Mouse (Mus musculus): ENCODE measurements around the gene Tango6. TPM values are rescaled to one million over a fixed set of nuclear protein-coding genes. Genes with fewer than 3 reads are reported as not detected.

The Tango6 gene
- polyA plus RNA-seq, 1 experiment from 2014 or later = 7.1 TPM

- ATAC-seq (ENCODE audit: insufficient number of reproducible peaks, insufficient read depth, low FRiP score, low read depth) = no peak
- H3K4me1 ChIP-seq (ENCODE audit: control insufficient read depth in 2 of 2, insufficient read depth in 2 of 2, low read length in 2 of 2) = peaks cover 7 to 14% of the 10 kb centered on the region in 2 experiments; a peak in 3 of 4 replicates
- 76% methylated on average over 4 of the region's 4 CpGs for WGBS
These were observed 129.7 kb downstream of the Tango6 start for GRCm38 (mm10) chr8:106812560-106812959.

GRCm38 (mm10) chr8:106816431-106817170 is 133.7 kb downstream of the Tango6 start:
- Histone ChIP-seq H3K9ac (ENCODE audit: low read length) (no peak overlapping the region), H3K9me3 (ENCODE audit: control insufficient read depth, low read length) (no peaks in the 10 kb centered on the region), H3K27me3 (ENCODE audit: control insufficient read depth, insufficient read depth, low read length) (no peaks in the 10 kb centered on the region), H3K36me3 (ENCODE audit: control insufficient read depth, insufficient read depth, low read length) (peaks cover 10% of the 10 kb centered on the region; the same call in 1 of the 2 replicates), H3K4me2 (ENCODE audit: low read length) (no peak overlapping the region), H3K4me1 (ENCODE audit: control insufficient read depth in 2 of 2, insufficient read depth in 2 of 2, low read length in 2 of 2) (peaks cover 10 to 13% of the 10 kb centered on the region in 2 experiments; a peak in 3 of 4 replicates), H3K4me3 (ENCODE audit: control insufficient read depth in 1 of 2, insufficient read depth in 1 of 2, low read depth in 1 of 2, low read length in 2 of 2) (no peak overlapping the region), H3K27ac (replicated peaks in 1 of 2; ENCODE audit: control insufficient read depth in 1 of 2, insufficient read depth in 1 of 2, low read depth in 2 of 2, low read length in 2 of 2) (no peak overlapping the region)
- WGBS = 73% methylated on average over 9 of the region's 9 CpGs
- ATAC-seq (ENCODE audit: insufficient number of reproducible peaks, insufficient read depth, low FRiP score, low read depth) = no peak

More at GRCm38 (mm10) chr8:106812560-106812959, 129.7 kb downstream of the Tango6 start:
- Histone ChIP-seq H3K36me3 (ENCODE audit: control insufficient read depth, insufficient read depth, low read length) (no peaks in the 10 kb centered on the region), H3K4me3 (ENCODE audit: control insufficient read depth in 1 of 2, insufficient read depth in 1 of 2, low read depth in 1 of 2, low read length in 2 of 2) (no peak overlapping the region), H3K9ac (ENCODE audit: low read length) (no peak overlapping the region), H3K27ac (replicated peaks in 1 of 2; ENCODE audit: control insufficient read depth in 1 of 2, insufficient read depth in 1 of 2, low read depth in 2 of 2, low read length in 2 of 2) (no peak overlapping the region), H3K4me2 (ENCODE audit: low read length) (no peak overlapping the region), H3K27me3 (ENCODE audit: control insufficient read depth, insufficient read depth, low read length) (no peaks in the 10 kb centered on the region), H3K9me3 (ENCODE audit: control insufficient read depth, low read length) (no peaks in the 10 kb centered on the region)

DNA sequence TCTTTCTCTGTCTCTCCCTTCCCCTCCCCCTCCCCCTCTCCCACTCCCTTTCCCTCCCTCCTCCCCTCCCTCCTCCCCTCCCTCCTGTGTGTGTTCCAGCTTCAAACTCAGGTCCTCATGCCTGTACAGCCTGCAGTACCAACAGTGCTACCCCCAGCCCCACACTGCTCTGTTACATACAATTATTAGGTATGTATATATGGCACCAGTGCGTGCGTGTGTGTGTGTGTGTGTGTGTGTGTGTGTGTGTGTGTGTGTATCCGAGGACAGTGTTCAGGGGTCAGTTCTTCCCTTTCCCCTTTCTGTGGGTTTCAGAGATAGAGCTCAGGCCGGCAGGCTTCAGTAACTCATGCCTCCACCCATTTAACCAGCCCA is 134.3 kb downstream of the Tango6 start:
- H3K36me3 ChIP-seq (ENCODE audit: control insufficient read depth, insufficient read depth, low read length) = peaks cover 10% of the 10 kb centered on the region; the same call in 1 of the 2 replicates
- H3K27me3 ChIP-seq (ENCODE audit: control insufficient read depth, insufficient read depth, low read length) = no peaks in the 10 kb centered on the region
- H3K9ac ChIP-seq (ENCODE audit: low read length) = no peak overlapping the region
- no peak overlapping the region for H3K4me2 ChIP-seq (ENCODE audit: low read length)
- ATAC-seq (ENCODE audit: insufficient number of reproducible peaks, insufficient read depth, low FRiP score, low read depth) = no peak
- peaks cover 6 to 13% of the 10 kb centered on the region in 2 experiments; a peak in 3 of 4 replicates for H3K4me1 ChIP-seq (ENCODE audit: control insufficient read depth in 2 of 2, insufficient read depth in 2 of 2, low read length in 2 of 2)
- H3K9me3 ChIP-seq (ENCODE audit: control insufficient read depth, low read length) = no peaks in the 10 kb centered on the region
- 70% methylated on average over 4 of the region's 4 CpGs for WGBS
- no peak overlapping the region for H3K27ac ChIP-seq (replicated peaks in 1 of 2; ENCODE audit: control insufficient read depth in 1 of 2, insufficient read depth in 1 of 2, low read depth in 2 of 2, low read length in 2 of 2)
- H3K4me3 ChIP-seq (ENCODE audit: control insufficient read depth in 1 of 2, insufficient read depth in 1 of 2, low read depth in 1 of 2, low read length in 2 of 2) = no peak overlapping the region

DNA sequence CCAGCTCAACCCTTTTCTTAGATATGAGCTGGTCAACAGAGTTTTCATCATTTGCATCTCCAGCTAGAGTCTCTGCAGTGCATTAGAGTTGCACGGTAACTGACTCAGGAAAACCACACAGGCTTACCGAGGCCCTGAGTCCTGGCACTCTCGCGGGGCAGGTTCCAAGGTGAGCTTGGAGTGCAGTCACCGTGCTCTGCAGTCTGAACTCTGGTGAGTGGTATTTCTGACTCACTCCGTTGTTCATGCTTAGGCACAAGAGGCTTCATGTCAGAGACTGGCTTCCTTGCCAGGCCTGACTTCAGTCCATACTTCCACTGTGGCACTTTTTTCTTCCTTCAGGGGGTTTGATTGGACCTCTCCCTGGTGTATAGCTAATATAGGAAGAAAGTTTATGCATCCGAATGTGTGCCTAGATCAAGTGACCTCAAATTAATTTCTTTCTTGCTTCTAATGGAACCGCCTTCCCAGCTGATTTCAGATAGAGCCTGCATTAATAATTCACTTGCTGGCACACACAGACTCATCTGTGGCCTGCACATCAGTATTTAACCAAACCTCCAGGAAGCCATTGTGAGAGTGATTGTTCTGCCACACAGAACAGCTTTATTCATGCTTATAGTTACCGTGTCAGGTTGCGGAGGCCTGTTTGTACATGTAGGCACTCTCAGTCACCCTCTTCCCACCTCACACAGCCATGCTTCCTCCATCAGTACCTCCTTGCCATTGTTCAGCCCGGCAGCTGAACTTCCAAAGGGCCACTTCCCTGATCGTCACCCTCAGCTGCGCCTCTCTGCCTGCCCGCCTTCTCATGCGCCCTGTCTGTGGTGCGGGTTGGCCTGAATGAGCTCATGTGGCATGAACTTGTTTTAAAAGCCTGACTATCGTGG is 136.0 kb downstream of the Tango6 start:
- Histone ChIP-seq H3K4me2 (ENCODE audit: low read length) (no peak overlapping the region), H3K36me3 (ENCODE audit: control insufficient read depth, insufficient read depth, low read length) (peaks cover 10% of the 10 kb centered on the region; the same call in 1 of the 2 replicates), H3K9ac (ENCODE audit: low read length) (no peak overlapping the region), H3K27ac (replicated peaks in 1 of 2; ENCODE audit: control insufficient read depth in 1 of 2, insufficient read depth in 1 of 2, low read depth in 2 of 2, low read length in 2 of 2) (no peak overlapping the region), H3K27me3 (ENCODE audit: control insufficient read depth, insufficient read depth, low read length) (no peaks in the 10 kb centered on the region), H3K4me1 (ENCODE audit: control insufficient read depth in 2 of 2, insufficient read depth in 2 of 2, low read length in 2 of 2) (peaks cover 4 to 13% of the 10 kb centered on the region in 2 experiments; a peak in 3 of 4 replicates), H3K4me3 (ENCODE audit: control insufficient read depth in 1 of 2, insufficient read depth in 1 of 2, low read depth in 1 of 2, low read length in 2 of 2) (no peak overlapping the region), H3K9me3 (ENCODE audit: control insufficient read depth, low read length) (no peaks in the 10 kb centered on the region)
- 83% methylated on average over 17 of the region's 17 CpGs for WGBS
- no peak for ATAC-seq (ENCODE audit: insufficient number of reproducible peaks, insufficient read depth, low FRiP score, low read depth)

DNA sequence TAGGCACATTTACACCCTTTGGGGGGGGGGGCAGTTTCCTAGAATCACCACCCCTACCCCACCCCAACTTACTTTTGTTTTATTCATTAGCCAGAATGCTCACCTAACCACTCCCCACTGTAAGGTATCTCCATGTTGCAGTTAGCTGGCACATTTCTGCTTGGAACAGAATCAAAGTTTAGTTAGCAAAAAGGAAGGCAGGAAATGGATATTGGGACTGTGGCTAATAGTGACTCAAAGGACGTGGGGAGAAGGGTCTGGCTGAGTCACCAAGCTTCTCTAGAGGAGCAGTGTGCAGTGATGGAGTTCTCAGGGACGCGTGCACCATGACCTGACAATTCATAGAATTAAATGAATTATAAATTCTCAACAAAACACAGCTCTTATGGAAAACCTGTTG is 136.7 kb downstream of the Tango6 start:
- ATAC-seq (ENCODE audit: insufficient number of reproducible peaks, insufficient read depth, low FRiP score, low read depth) = no peak
- Histone ChIP-seq H3K9ac (ENCODE audit: low read length) (no peak overlapping the region), H3K27me3 (ENCODE audit: control insufficient read depth, insufficient read depth, low read length) (no peaks in the 10 kb centered on the region), H3K4me1 (ENCODE audit: control insufficient read depth in 2 of 2, insufficient read depth in 2 of 2, low read length in 2 of 2) (peaks cover 4 to 13% of the 10 kb centered on the region in 2 experiments; a peak in 3 of 4 replicates), H3K4me3 (ENCODE audit: control insufficient read depth in 1 of 2, insufficient read depth in 1 of 2, low read depth in 1 of 2, low read length in 2 of 2) (no peak overlapping the region), H3K27ac (replicated peaks in 1 of 2; ENCODE audit: control insufficient read depth in 1 of 2, insufficient read depth in 1 of 2, low read depth in 2 of 2, low read length in 2 of 2) (no peak overlapping the region), H3K36me3 (ENCODE audit: control insufficient read depth, insufficient read depth, low read length) (peaks cover 10% of the 10 kb centered on the region; the same call in 1 of the 2 replicates), H3K4me2 (ENCODE audit: low read length) (no peak overlapping the region), H3K9me3 (ENCODE audit: control insufficient read depth, low read length) (no peaks in the 10 kb centered on the region)
- 75% methylated on average over 3 of the region's 3 CpGs for WGBS

DNA sequence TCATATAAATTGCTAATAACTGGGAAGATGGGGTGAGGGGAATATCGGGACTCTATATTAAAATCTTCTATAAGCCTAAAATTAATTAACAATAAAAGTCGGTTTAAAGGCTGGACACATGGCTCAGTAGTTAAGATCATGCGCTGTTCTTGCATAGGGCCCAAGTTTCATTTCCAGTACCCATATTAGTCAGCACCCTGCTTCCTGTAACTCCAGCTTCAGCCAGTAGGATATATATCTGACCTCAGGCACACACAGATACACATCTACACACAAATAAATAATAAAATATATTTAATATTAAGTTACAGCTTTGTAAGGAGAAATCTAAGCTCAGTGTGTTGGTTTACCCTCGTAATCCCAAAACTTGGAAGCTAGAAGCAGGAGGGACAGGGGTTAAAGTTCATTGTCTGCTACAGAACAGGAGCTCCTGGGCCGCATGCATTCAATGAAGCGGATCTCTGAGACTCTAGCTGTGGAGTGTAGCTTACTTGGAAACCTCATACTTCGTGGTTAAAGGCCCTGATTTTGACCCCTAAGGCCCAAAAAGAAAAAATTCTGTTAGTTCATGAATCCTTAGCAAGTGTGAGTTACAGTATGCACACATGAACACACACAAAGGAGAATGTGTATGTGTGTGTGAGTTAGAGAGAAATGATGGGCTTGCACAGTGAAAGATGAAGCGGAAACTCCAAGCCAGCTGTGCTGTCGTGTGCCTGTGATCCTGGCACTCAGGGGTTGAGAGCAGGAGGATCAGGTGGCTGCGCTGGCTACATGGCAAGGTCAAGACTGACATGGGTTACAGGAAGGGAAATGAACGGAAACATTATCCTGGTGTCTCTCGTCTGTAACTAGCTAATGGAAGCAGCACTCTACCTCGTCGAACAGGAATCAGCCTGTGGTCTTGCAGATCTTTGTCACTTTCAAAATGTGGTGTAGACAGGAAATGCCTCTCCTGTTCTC is 138.0 kb downstream of the Tango6 start:
- H3K4me1 ChIP-seq (ENCODE audit: control insufficient read depth in 2 of 2, insufficient read depth in 2 of 2, low read length in 2 of 2) = peaks cover 3 to 11% of the 10 kb centered on the region in 2 experiments; a peak in 3 of 4 replicates
- H3K9ac ChIP-seq (ENCODE audit: low read length) = no peak overlapping the region
- H3K9me3 ChIP-seq (ENCODE audit: control insufficient read depth, low read length) = no peaks in the 10 kb centered on the region
- 70% methylated on average over 14 of the region's 14 CpGs for WGBS
- H3K27me3 ChIP-seq (ENCODE audit: control insufficient read depth, insufficient read depth, low read length) = no peaks in the 10 kb centered on the region
- peaks cover 10% of the 10 kb centered on the region; the same call in 1 of the 2 replicates for H3K36me3 ChIP-seq (ENCODE audit: control insufficient read depth, insufficient read depth, low read length)
- no peak overlapping the region for H3K4me3 ChIP-seq (ENCODE audit: control insufficient read depth in 1 of 2, insufficient read depth in 1 of 2, low read depth in 1 of 2, low read length in 2 of 2)
- no peak overlapping the region for H3K27ac ChIP-seq (replicated peaks in 1 of 2; ENCODE audit: control insufficient read depth in 1 of 2, insufficient read depth in 1 of 2, low read depth in 2 of 2, low read length in 2 of 2)
- ATAC-seq (ENCODE audit: insufficient number of reproducible peaks, insufficient read depth, low FRiP score, low read depth) = no peak
- H3K4me2 ChIP-seq (ENCODE audit: low read length) = no peak overlapping the region

DNA sequence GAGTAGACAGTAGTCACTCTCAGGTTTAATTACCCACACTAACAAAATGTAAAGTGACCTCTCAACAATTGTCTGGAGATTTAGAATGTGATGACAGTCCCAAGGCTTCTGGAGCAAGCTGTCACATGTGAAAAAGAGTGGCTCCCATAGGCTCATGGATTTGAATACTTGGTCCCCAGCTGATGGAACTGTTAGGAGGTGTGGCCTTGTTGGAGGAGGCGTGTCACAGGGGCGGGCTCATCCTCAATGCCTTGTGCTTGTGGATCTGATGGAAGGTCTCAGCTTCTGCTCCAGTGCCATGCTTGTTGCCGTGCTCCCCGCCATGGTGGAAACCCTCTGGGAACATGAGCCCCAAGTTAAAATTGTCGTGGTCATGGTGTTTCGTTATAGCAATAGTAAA is 146.1 kb downstream of the Tango6 start:
- ATAC-seq (ENCODE audit: insufficient number of reproducible peaks, insufficient read depth, low FRiP score, low read depth) = no peak
- Histone ChIP-seq H3K9me3 (ENCODE audit: control insufficient read depth, low read length) (no peaks in the 10 kb centered on the region), H3K4me3 (ENCODE audit: control insufficient read depth in 1 of 2, insufficient read depth in 1 of 2, low read depth in 1 of 2, low read length in 2 of 2) (no peak overlapping the region), H3K4me1 (ENCODE audit: control insufficient read depth in 2 of 2, insufficient read depth in 2 of 2, low read length in 2 of 2) (no peaks in the 10 kb centered on the region), H3K36me3 (ENCODE audit: control insufficient read depth, insufficient read depth, low read length) (no peaks in the 10 kb centered on the region), H3K9ac (ENCODE audit: low read length) (no peak overlapping the region), H3K4me2 (ENCODE audit: low read length) (no peak overlapping the region), H3K27ac (replicated peaks in 1 of 2; ENCODE audit: control insufficient read depth in 1 of 2, insufficient read depth in 1 of 2, low read depth in 2 of 2, low read length in 2 of 2) (no peak overlapping the region), H3K27me3 (ENCODE audit: control insufficient read depth, insufficient read depth, low read length) (no peaks in the 10 kb centered on the region)
- 85% methylated on average over 6 of the region's 6 CpGs for WGBS
